Mouse (Mus musculus) forebrain, embryonic 15.5 days (tissue): ENCODE results near the gene H2-D1. TPM values are rescaled to one million over a fixed set of nuclear protein-coding genes. Genes with fewer than 3 reads are reported as not detected.

Experiments used
- ATAC-seq: fragments of 200-750 bp; cut with Nextera tagmentation; replicated peaks from 2 replicates; pipeline ENCODE4 v1.8.0; 2017; ENCODE audit warnings: mild to moderate bottlenecking, moderate TSS enrichment, moderate library complexity
- H3K27ac ChIP-seq: fragments of 300-500 bp; sonication (generic); replicated peaks from 2 replicates; pipeline ENCODE4 v1.5.1; 2015; ENCODE audit warnings: mild to moderate bottlenecking, inconsistent platforms
- H3K27me3 ChIP-seq: fragments of 300-500 bp; sonication (generic); 2 replicates; pipeline ENCODE4 v1.6.1; 2015; ENCODE audit warnings: inconsistent platforms
- H3K36me3 ChIP-seq: fragments of 300-500 bp; sonication (generic); 2 replicates; pipeline ENCODE4 v1.6.1; 2015; ENCODE audit warnings: mild to moderate bottlenecking, inconsistent platforms
- H3K4me1 ChIP-seq: fragments of 300-500 bp; sonication (generic); 2 replicates; pipeline ENCODE4 v1.6.1; 2015; ENCODE audit warnings: inconsistent platforms
- H3K4me2 ChIP-seq: fragments of 300-500 bp; sonication (generic); replicated peaks from 2 replicates; pipeline ENCODE4 v1.6.1; 2015; ENCODE audit warnings: mild to moderate bottlenecking, inconsistent platforms
- H3K4me3 ChIP-seq: fragments of 300-500 bp; sonication (generic); 2 replicates; pipeline ENCODE4 v1.5.1; 2015; ENCODE audit warnings: mild to moderate bottlenecking, inconsistent platforms
- H3K9ac ChIP-seq: fragments of 300-500 bp; sonication (generic); replicated peaks from 2 replicates; pipeline ENCODE4 v1.6.1; 2015; ENCODE audit warnings: mild to moderate bottlenecking, inconsistent platforms
- H3K9me3 ChIP-seq: fragments of 300-500 bp; sonication (generic); 2 replicates; pipeline ENCODE4 v1.6.1; 2016; ENCODE audit warnings: inconsistent platforms
- WGBS: fragments of 180-500 bp; shearing (Covaris S2); methylation state at CpG from one replicate; pipeline ENCODE4 v1.1.7; 2015; ENCODE audit warnings: mixed read lengths; 5-methylcytosine and 5-hydroxymethylcytosine counted together
- polyA plus RNA-seq: library from polyadenylated mRNA; unstranded; fragments of >200 nt; fragmentation: Nextera tagmentation; extraction: Ambion mirVana; gene quantifications from 2 replicates; pipeline ENCODE4 v1.2.1, GENCODE M21; 2015

Gene H2-D1
- 48.1 and 50.1 TPM in 2 replicates for polyA plus RNA-seq

DNA sequence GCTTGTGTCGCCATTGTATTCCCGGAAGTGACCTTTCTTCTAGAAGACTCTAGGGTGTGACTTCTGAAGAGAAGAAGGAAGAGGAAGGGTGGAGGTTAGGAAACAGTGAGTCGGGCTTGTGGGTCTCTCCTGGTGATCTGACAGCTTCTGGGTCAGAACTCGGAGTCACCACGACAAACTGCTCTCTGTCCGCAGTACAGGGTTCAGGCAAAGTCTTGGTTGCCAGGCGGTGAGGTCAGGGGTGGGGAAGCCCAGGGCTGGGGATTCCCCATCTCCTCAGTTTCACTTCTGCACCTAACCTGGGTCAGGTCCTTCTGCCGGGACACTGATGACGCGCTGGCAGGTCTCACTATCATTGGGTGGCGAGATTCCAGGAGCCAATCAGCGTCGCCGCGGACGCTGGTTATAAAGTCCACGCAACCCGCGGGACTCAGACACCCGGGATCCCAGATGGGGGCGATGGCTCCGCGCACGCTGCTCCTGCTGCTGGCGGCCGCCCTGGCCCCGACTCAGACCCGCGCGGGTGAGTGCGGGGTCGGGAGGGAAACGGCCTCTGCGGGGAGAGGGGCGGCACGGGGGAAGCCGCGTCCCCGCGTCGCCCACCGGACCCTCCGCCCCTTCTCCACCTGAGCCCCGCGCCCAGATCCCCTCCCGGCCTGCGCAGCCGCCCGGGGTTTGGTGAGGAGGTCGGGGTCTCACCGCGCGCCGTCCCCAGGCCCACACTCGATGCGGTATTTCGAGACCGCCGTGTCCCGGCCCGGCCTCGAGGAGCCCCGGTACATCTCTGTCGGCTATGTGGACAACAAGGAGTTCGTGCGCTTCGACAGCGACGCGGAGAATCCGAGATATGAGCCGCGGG is at the start of gene H2-D1:
TSS of gene H2-D1 (plus strand) at position 67 of the 859 bp plus-strand sequence.
- Histone ChIP-seq H3K27me3 (no peaks in the 10 kb centered on the region), H3K4me1 (peaks cover 9% of the 10 kb centered on the region), H3K36me3 (no peaks in the 10 kb centered on the region), H3K4me3 (peak within 1 kb of the TSS; percentile 80), H3K9ac (peak within 1 kb of the TSS; percentile 73), H3K9me3 (no peaks in the 10 kb centered on the region), H3K4me2 (peak within 1 kb of the TSS; percentile 97), H3K27ac (no peak within 1 kb of the TSS)
- peak; percentile 89 for ATAC-seq
- 2% methylated on average over 73 of the region's 73 CpGs for WGBS

DNA sequence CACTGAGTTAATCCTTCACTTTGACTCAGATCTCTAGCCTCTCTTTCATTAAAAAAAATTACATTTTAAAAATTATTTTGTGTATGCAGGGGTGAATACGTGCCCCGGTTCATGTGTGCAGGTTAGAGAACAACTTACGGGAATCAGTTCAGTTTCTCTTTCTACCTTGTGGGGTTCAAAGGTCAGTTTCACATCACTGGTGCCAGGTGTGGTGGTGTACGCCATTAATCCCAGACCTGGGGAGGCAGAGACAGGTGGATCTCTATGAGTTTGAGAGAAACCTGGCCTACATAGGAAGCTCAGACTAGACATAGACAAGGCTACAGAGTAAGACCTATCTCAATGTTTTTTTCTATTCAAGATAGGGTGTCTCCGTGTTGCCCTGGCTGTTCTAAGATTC is 49.5 kb upstream of the H2-D1 start:
- ATAC-seq = no peak
- no peak overlapping the region for H3K4me3 ChIP-seq
- H3K4me1 ChIP-seq = no peaks in the 10 kb centered on the region
- no peaks in the 10 kb centered on the region for H3K36me3 ChIP-seq
- H3K4me2 ChIP-seq = no peak overlapping the region
- H3K9ac ChIP-seq = no peak overlapping the region
- 94% methylated on average over 5 of the region's 5 CpGs for WGBS
- H3K27me3 ChIP-seq = no peaks in the 10 kb centered on the region
- H3K9me3 ChIP-seq = no peaks in the 10 kb centered on the region
- H3K27ac ChIP-seq = no peak overlapping the region

DNA sequence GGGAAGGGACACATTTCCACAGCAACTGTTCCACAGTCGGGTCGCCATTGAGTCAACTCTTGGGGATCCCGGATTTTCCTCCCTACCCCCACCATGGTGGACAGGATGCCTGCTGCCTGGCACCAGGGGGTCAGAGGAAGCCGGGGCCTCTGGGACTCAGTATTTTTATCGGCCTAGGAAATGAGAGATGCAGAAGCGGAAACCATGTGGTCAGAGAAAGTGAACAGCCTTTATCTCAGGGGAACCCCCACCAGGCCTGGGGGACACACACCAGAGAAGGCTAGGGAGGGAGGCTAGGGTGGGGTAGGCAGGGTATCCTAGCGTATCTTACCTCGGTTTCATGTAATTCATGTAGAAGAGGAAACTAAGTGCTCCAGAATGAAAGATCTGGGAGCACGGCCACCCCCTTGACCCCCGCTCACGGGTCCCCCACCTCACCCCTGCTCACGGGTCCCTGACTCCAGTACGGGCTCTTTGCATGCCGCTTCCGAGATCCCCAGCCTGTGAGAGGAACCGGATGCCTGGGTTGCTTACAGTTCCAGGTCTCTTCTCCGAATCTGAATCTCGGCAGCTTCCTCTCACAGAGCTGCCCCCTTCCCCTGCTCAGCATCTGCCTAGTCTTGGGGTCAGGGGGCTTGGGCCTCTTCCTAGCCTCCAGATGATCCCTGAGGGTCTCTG is 43.9 kb upstream of the H2-D1 start:
- ATAC-seq = no peak
- no peak overlapping the region for H3K4me3 ChIP-seq
- no peaks in the 10 kb centered on the region for H3K4me1 ChIP-seq
- 85% methylated on average over 18 of the region's 18 CpGs for WGBS
- H3K27me3 ChIP-seq = no peaks in the 10 kb centered on the region
- no peak overlapping the region for H3K9ac ChIP-seq
- H3K4me2 ChIP-seq = no peak overlapping the region
- H3K36me3 ChIP-seq = peaks cover 18% of the 10 kb centered on the region
- no peak overlapping the region for H3K27ac ChIP-seq
- H3K9me3 ChIP-seq = no peaks in the 10 kb centered on the region

DNA sequence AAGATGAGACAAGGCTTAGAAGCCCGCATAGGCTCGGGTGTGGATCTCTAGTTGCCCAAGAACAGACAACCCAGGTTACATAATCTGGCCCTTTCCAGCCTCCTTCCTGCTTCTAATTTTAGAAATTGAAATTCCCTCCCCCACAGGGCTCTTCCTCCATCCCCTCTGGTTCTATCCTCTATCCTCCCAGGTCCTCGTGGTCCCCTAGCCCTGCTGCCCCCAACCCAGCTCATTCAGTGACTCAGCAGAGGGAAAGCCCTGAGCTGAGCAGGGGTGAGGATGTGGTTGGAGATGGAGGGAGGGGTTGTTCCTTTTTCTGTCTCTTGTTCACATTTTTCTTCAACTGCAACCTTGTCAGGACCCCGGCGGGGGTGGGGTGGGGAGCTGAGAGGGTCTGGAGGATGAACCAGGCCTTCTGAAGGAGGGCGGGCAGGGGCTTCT is 42.9 kb upstream of the H2-D1 start:
- 90% methylated on average over 6 of the region's 6 CpGs for WGBS
- no peaks in the 10 kb centered on the region for H3K4me1 ChIP-seq

DNA sequence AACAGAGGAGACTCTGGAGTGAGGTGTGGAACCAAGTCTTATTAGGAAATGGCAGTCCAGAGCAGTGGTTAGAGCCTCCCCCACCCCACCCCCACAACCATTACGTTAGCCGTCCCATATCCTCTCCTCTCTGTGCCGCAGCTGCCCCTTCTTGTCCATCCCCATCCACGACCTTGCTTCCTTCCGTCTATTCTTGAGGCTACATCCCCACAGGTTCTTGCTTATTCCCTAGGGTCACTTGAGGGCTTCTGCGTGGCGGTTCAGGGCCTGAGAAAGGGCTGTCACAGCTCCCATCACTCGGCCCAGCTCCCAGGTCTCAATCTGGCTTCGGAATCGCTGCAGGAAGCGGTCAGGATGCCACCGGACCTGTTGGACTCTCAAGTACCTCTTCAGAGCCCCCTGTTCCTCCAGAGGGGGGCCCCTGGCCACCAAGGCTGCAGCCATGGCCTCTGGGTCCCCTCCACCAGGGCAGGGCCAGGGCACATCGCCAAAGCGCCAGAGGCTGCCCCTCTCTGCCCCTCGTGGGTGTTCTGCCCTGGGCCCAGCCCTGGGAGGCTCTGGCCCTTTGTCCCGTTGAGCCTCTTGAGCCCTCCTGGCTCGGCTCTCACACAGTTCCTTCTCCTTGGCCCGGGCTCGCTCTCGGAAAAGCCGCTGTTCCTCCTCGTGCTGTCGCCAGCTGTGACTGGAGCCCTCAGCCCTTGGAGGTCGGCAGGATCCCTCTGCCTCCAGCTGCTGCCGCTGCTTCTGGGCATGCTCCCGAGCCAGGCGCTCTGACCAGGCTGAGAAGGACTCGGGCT is 42.2 kb upstream of the H2-D1 start, which contains the start of gene Gm16181:
TSS of gene Gm16181 (plus strand) at position 679 of the 797 bp plus-strand sequence.
- WGBS = 88% methylated on average over 28 of the region's 28 CpGs
- H3K36me3 ChIP-seq = peaks cover 21% of the 10 kb centered on the region
- H3K9ac ChIP-seq = no peak within 1 kb of the TSS
- no peak within 1 kb of the TSS for H3K4me3 ChIP-seq
- no peaks in the 10 kb centered on the region for H3K9me3 ChIP-seq
- no peaks in the 10 kb centered on the region for H3K27me3 ChIP-seq
- H3K4me2 ChIP-seq = no peak within 1 kb of the TSS
- ATAC-seq = no peak
- H3K4me1 ChIP-seq = no peaks in the 10 kb centered on the region
- no peak within 1 kb of the TSS for H3K27ac ChIP-seq

More for the DNA sequence above, 42.9 kb upstream of the H2-D1 start:
- no peaks in the 10 kb centered on the region for H3K27me3 ChIP-seq
- H3K9ac ChIP-seq = no peak overlapping the region
- H3K9me3 ChIP-seq = no peaks in the 10 kb centered on the region
- H3K4me3 ChIP-seq = no peak overlapping the region
- no peak overlapping the region for H3K27ac ChIP-seq
- ATAC-seq = no peak
- H3K4me2 ChIP-seq = no peak overlapping the region
- H3K36me3 ChIP-seq = peaks cover 18% of the 10 kb centered on the region

DNA sequence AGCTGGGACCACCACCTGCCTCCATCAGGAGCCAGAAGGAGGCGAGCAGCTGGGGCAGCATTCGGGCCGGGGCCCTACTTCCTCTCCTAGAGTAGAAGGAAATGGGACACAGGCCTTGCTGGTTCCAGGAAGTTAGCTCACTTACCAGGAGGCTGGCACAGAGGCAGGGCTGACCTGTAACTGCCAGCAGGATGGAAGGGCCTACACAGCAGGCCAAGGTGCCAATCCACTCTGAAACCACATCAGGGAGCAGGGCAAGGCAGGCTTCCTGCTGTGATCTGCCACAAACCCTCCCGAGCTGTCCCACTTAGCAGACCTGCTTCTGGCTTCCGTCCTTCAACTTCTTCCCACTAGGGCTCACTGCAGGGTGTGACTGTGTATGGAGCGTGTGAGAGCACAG is 40.2 kb upstream of the H2-D1 start:
- Histone ChIP-seq H3K27ac (no peak overlapping the region), H3K27me3 (no peaks in the 10 kb centered on the region), H3K36me3 (peaks cover 21% of the 10 kb centered on the region), H3K4me3 (no peak overlapping the region), H3K4me1 (no peaks in the 10 kb centered on the region), H3K9ac (no peak overlapping the region), H3K4me2 (no peak overlapping the region), H3K9me3 (no peaks in the 10 kb centered on the region)
- no peak for ATAC-seq
- 81% methylated on average over 6 of the region's 6 CpGs for WGBS

DNA sequence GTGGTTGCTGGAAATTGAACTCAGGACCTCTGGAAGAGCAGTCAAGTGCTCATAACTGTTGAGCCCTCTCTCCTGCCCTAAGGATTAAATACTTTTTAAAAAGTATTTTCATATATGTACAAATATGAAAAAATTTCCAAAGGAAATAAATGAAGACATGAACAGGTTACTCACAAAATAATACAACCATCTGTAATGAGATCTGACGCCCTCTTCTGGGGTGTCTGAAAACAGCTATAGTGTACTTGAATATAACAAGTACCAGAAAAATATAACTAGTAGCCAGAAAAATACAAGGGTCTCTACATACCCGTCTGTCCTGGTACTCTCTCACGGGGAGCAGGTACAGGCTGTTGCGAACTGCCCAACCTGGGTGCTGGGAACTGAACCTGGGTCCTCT is 37.9 kb upstream of the H2-D1 start:
- H3K4me3 ChIP-seq = no peak overlapping the region
- ATAC-seq = no peak
- WGBS = 97% methylated on average over 4 of the region's 4 CpGs
- peaks cover 31% of the 10 kb centered on the region for H3K36me3 ChIP-seq
- no peaks in the 10 kb centered on the region for H3K4me1 ChIP-seq
- H3K9me3 ChIP-seq = no peaks in the 10 kb centered on the region
- no peak overlapping the region for H3K4me2 ChIP-seq
- no peaks in the 10 kb centered on the region for H3K27me3 ChIP-seq
- H3K27ac ChIP-seq = no peak overlapping the region
- H3K9ac ChIP-seq = no peak overlapping the region

DNA sequence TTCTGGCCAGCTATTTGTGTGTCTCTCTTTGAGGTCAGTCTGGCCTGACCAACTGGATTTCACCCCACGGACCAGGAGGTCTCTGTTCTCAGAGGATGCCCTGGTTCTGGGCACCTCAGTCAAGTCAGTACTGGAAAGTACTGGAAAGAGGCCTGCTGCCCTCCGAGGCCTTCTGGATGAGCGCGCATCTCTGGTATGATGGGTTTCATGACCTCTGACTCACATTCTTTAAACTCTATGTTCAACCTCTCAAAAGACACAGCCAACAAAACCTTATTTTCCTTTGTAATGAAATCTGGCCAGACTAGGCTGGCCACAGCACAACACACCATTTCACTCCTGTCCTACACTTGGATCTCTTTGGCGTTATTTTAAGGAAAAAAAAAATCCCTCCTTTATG is 37.1 kb upstream of the H2-D1 start:
- ATAC-seq = no peak
- Histone ChIP-seq H3K4me3 (no peak overlapping the region), H3K36me3 (peaks cover 26% of the 10 kb centered on the region), H3K9me3 (no peaks in the 10 kb centered on the region), H3K9ac (no peak overlapping the region), H3K27me3 (no peaks in the 10 kb centered on the region), H3K4me1 (no peaks in the 10 kb centered on the region), H3K4me2 (no peak overlapping the region), H3K27ac (no peak overlapping the region)
- 94% methylated on average over 5 of the region's 5 CpGs for WGBS

DNA sequence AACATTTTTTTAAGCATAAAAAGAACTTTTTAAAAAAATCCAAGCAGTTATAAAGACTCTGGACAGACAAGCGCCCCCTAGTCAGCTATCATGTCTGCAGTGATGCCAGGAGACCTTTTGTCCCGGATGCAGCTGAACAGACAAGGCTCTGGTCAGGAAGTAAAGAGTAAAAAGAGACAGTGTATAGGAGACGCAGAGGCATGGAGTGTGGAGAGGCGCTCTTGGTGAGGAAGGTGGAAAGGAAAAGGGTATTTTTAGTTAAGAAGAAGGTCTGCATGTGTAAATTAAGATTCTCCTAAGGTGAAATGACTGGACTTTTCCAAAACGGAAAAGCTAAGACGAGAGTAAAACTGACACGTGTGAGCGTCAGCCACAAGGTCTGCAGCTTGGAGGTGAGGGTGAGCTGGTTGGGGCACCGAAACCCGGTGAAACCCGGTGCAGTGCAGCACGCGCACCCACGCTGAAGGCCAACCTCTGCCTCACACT is 35.9 kb upstream of the H2-D1 start:
- no peak for ATAC-seq
- H3K4me3 ChIP-seq = no peak overlapping the region
- no peak overlapping the region for H3K4me2 ChIP-seq
- H3K9me3 ChIP-seq = no peaks in the 10 kb centered on the region
- WGBS = 88% methylated on average over 14 of the region's 14 CpGs
- H3K36me3 ChIP-seq = peaks cover 28% of the 10 kb centered on the region
- no peaks in the 10 kb centered on the region for H3K4me1 ChIP-seq
- H3K27ac ChIP-seq = no peak overlapping the region
- no peaks in the 10 kb centered on the region for H3K27me3 ChIP-seq
- H3K9ac ChIP-seq = no peak overlapping the region

DNA sequence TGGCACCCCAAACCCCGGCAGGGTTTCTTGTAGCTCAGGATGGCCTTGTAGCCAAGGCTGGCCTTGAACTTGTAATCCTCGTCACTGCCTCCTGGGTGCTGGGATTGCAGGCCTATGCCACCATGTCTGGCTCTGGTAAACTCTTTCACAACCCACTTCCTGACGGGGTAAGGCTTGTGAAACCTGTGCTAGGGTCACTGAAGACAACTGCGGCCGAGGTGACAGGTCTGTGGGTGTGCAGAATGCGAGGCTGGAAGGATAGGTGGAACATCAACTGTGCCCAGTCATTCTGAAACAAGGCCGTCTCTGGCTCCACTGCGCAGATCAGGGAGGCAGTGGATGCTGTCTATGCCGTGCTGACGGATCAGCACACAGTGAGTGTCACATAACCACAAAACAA is 31.5 kb upstream of the H2-D1 start:
- peaks cover 29% of the 10 kb centered on the region for H3K36me3 ChIP-seq
- no peak overlapping the region for H3K9ac ChIP-seq
- peaks cover 31% of the 10 kb centered on the region for H3K4me1 ChIP-seq
- H3K27ac ChIP-seq = no peak overlapping the region
- no peak overlapping the region for H3K4me2 ChIP-seq
- no peak overlapping the region for H3K4me3 ChIP-seq
- 95% methylated on average over 10 of the region's 10 CpGs for WGBS
- ATAC-seq = no peak
- H3K27me3 ChIP-seq = no peaks in the 10 kb centered on the region
- H3K9me3 ChIP-seq = no peaks in the 10 kb centered on the region

DNA sequence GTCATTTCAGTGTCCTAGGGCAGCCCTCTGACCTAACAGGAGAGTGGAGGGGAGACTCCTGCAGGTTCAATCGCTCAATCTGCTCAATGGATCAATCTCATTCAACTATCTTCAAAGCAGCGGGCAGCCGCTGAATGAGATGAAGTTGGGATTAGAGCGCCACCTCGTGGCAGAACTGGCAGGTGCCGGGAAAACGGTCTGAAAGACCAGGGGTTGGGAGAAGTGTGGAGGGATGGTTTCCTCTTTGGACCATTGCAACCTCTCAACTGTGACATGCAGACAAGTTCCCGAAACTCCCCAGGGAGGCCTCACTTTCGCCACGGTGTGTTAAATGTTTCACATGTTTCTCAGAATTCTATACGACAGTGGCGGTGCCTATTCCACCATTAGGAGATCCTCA is 30.5 kb upstream of the H2-D1 start:
- Histone ChIP-seq H3K9me3 (no peaks in the 10 kb centered on the region), H3K27me3 (no peaks in the 10 kb centered on the region), H3K4me2 (0 out of 2 replicates have a peak overlapping the region, but pooled peaks have one; percentile 14), H3K27ac (no peak overlapping the region), H3K4me3 (0 out of 2 replicates have a peak overlapping the region, but pooled peaks have one; percentile 4), H3K4me1 (peaks cover 38% of the 10 kb centered on the region), H3K36me3 (peaks cover 29% of the 10 kb centered on the region), H3K9ac (no peak overlapping the region)
- no peak for ATAC-seq
- 13% methylated on average over 12 of the region's 12 CpGs for WGBS
